Mouse (Mus musculus) cortical plate, adult 2 months (tissue): Measurements from ENCODE around the gene Man2a1.

Experiments used
- CTCF ChIP-seq: fragments of 200-500 bp; IDR thresholded peaks from 2 replicates; pipeline ENCODE4 v1.5.1; 2011; ENCODE audit warnings: mild to moderate bottlenecking, control low read depth, low read length; ENCODE audit not compliant: insufficient read depth; ENCODE audit errors: extremely low read depth
- POLR2A ChIP-seq: fragments of 200-500 bp; IDR thresholded peaks from 2 replicates; pipeline ENCODE4 v1.6.1; 2011; ENCODE audit warnings: mild to moderate bottlenecking, low read length, control low read depth; ENCODE audit not compliant: insufficient read depth; ENCODE audit errors: extremely low read depth

DNA sequence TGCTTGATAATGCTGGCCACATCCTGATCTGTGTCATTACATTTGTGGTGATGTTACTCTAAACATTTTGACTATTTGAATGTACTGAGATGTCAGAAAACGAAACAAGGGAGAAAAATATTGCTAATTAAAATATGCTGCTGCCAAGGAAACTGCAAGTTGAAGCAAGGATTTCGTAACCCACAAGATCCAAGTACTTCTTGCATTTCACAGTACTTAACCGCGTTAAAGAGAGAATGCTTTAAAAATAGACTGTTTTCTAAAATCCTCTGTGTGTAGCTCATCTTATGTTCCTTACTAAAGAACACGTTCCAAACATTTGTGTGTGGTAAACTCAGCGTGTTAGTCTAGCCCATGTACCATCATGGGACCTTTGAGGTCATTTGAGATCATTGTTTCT lies 153.0 kb downstream of the Man2a1 start:
- no peak for TF ChIP-seq CTCF
- TF ChIP-seq POLR2A: no peak
